Mouse (Mus musculus) embryonic fibroblast, embryonic 13.5 days (primary cell): ENCODE data around the gene Msx1. TPM values are rescaled to one million over a fixed set of nuclear protein-coding genes. Genes with fewer than 3 reads are reported as not detected.

Experiments
- H3K27ac ChIP-seq: 2 replicates; pipeline ENCODE4 v1.5.1; 2012; ENCODE audit warnings: low read length, control low read depth, inconsistent platforms; ENCODE audit not compliant: insufficient read depth
- H3K4me1 ChIP-seq: 2 replicates; pipeline ENCODE4 v1.6.1; 2011; ENCODE audit warnings: low read length; ENCODE audit not compliant: control insufficient read depth, insufficient read depth
- H3K4me3 ChIP-seq: 2 replicates; pipeline ENCODE4 v1.5.1; 2011; ENCODE audit warnings: mild to moderate bottlenecking, control low read depth, low read length; ENCODE audit not compliant: insufficient read depth
- CTCF ChIP-seq: IDR thresholded peaks from 2 replicates; pipeline ENCODE4 v1.5.1; 2011; ENCODE audit warnings: mild to moderate bottlenecking, control low read depth, low read length, moderate library complexity, borderline replicate concordance; ENCODE audit not compliant: insufficient read depth
- POLR2A ChIP-seq: IDR thresholded peaks from 2 replicates; pipeline ENCODE4 v1.6.1; 2011; ENCODE audit warnings: low read depth, mild to moderate bottlenecking, control low read depth, low read length, moderate library complexity
- polyA plus RNA-seq: library from polyadenylated mRNA; stranded (reverse); fragments of >200 nt; gene quantifications from 2 replicates; pipeline ENCODE4 v1.2.4, GENCODE M21; 2011; ENCODE audit warnings: low read depth; ENCODE audit not compliant: missing spikeins, insufficient read length

Gene Msx1
- polyA plus RNA-seq: 4.8 and 15.7 TPM in 2 replicates

DNA sequence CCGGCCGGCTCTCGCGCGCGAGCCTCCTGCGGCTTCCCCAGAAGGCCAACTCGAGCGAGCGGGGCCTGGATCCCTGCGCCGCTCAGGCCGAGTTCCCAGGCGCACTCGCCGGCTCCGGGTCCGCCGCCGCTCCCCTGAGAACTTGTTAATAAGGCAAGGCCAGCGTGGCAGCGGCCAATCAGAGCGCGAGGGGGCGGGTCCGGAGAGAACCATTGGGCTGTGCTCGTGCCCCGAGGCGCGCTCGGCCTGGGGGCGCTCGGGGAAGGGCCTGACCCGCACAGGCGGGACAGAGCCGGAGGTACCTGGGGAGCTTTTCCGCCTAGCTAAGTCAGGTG lies at the start of gene Msx1:
Gene Msx1, minus strand, starts transcription at position 123 of the 335 bp plus-strand sequence.
- Histone ChIP-seq H3K4me3 (peak within 1 kb of the TSS; percentile 48), H3K27ac (no peak within 1 kb of the TSS), H3K4me1 (no peaks in the 10 kb centered on the region)
- TF ChIP-seq POLR2A: peak; percentile 75
- no peak for TF ChIP-seq CTCF

DNA sequence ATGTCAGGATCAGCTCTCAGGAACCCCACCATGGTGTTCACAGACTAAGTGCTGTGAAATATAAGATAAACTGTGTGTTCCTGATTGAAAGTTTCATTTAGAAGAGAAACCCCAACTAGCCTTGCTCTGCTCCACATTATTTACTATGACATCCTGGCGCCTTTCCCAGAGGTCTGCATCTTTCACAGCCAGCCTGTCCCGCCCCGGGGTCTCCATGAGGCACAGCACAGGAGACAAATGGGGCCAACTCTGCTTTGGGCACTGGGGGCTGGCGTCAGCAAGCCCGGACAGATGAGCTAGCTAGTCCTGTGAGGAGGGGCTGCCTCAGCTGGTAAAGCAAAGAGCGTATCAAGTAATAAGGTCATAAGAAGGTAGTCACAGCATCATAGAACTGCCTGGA lies 41.1 kb upstream of the Msx1 start:
- Histone ChIP-seq H3K4me3 (no peak overlapping the region), H3K27ac (no peak overlapping the region), H3K4me1 (no peaks in the 10 kb centered on the region)
- no peak for TF ChIP-seq POLR2A
- TF ChIP-seq CTCF: no peak

DNA sequence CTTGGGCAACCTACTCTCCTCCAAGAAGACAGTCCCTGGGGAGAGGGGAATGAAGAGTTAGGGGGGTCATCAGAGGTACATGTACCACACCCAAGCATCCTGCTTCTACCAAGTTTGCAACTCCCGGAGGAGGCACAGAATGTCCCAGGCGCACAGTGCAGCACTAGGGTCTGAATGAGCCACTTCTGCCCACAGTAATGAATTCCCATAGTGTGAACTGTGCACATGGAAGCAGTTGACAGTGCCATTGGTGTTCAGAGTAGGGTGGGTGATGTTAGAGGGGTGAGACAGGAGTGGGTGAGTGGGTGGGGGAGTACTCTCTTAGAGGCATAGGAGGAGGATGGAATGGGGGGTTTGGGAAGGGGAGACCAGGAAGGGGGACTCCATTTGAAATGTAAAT lies 39.9 kb upstream of the Msx1 start:
- H3K4me3 ChIP-seq: no peak overlapping the region
- no peak overlapping the region for H3K27ac ChIP-seq
- H3K4me1 ChIP-seq: no peaks in the 10 kb centered on the region
- no peak for TF ChIP-seq POLR2A
- TF ChIP-seq CTCF: no peak

DNA sequence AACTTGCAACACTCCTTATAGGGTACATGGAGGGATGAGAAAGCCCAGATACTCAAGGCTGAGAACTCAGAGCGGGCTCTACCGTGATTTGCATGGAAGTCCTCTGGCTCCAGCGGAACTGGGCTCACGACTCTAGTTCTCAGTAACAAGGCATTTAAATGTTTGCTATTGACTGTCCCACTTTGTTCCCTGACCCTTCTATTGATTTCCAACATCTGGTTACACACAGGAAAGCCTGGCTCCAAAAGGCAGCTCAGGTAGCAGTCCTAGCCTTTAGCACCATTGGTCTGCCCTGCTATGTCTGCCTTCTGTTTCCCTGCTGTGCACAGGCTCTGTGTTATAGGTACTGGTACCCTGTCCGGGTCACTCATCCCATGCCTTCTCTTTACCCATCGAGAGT lies 36.5 kb upstream of the Msx1 start:
- no peak overlapping the region for H3K27ac ChIP-seq
- H3K4me3 ChIP-seq: no peak overlapping the region
- H3K4me1 ChIP-seq: no peaks in the 10 kb centered on the region
- no peak for TF ChIP-seq POLR2A
- TF ChIP-seq CTCF: no peak

DNA sequence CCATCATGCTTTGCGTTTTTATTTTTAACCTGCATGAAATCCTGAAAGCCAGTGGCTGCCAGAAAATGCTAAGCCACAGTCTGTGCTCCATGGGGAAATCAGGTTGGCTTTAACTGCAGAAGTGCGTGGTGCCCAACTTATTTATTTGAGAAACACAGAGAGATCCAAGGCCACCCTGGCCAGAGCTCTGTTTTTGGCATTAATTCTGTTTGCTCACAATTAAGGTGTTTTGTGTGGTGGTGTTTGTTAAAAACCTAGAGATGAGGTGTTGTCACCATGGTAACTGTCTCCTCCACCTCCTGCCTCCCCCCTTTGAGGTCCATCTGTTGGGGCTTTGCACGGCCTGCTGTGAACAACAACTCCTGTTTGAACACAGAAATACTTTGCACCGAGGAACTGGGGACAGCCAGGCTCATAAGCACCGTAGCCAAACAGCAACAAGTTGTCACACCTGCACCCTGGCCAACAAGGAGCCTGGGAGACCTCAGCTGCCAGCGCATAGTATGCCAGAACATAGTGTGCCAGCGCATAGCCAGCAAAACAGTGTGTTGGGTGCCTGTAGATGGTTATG lies 35.9 kb upstream of the Msx1 start:
- H3K27ac ChIP-seq: no peak overlapping the region
- H3K4me1 ChIP-seq: no peaks in the 10 kb centered on the region
- TF ChIP-seq POLR2A (no peak), CTCF (no peak)
- no peak overlapping the region for H3K4me3 ChIP-seq

DNA sequence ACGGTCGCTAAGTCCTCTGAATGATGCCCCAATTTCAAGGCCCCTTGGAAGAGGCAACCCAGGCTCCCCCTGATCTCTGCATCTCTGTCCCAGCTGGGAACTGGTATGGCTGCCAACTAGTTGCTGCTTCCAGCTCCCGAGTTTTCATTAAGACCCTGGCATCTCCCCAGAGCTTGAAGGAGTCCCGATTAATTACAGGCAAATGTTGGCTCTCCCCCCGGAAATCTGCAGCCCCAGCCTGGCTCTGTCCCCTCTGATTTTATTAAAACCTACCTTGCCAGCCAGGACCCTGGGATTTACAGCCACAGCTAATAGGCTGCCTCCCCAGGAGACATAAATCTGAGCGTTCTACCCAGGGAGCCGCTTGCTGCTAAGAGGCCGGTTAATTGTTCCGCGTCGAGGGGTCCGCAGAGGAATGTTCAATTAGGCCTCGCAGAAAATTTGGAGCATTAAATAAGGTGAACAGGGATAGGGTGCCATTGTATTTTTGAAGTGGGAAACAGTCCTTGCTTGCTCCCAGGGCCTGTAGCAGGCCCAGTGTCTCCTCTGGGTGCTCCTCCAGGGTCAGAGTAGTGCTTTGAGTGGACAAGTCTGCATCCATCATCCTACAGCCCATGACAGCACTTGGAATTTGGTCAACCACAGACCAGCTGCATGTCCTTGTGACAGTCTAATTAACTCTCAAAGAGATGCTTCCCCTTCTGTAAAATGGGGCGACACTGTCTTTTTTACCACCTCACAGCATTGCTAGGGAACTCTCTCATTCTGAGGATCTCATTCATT lies 33.6 kb upstream of the Msx1 start:
- no peak overlapping the region for H3K4me3 ChIP-seq
- H3K27ac ChIP-seq: no peak overlapping the region
- TF ChIP-seq POLR2A (no peak), CTCF (no peak)
- no peaks in the 10 kb centered on the region for H3K4me1 ChIP-seq

DNA sequence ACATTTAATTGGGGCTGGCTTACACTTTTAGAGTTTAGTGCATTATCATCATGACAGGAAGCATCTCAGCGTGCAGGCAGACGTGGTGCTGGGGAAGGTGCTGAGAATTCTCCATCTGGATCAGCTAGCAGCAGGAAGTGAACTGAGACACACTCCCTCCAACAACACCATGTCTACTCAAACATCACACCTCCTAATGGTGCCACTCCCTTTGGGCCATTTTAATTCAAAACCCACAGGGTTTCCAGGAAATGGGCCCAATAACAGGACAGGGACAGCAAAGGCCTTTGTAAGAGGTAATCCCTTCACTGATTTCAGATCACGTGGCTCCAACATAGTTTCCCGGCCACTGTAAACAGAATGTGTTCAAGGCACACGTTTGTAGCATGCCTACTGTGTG lies 31.7 kb upstream of the Msx1 start:
- H3K4me1 ChIP-seq: no peaks in the 10 kb centered on the region
- H3K27ac ChIP-seq: no peak overlapping the region
- TF ChIP-seq POLR2A: no peak
- no peak overlapping the region for H3K4me3 ChIP-seq

DNA sequence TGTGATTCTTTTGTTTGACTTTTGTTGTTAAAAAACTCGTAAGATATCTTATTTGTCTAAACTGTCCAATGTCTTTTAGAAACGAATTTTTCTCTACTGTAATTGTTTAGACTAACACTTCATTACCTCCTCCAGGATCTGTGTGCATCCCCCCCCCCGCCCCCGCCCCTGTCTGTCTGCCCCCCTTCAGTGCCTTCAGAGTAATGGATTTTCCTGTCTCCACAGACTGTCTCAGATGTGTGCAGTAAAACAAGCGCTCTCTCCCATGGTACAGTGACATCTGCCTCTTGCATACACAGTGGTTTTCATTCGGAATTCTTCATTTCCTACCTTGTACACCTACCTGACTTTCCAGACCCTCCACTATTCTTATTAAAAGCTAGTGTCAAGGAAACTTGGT lies 29.9 kb upstream of the Msx1 start:
- H3K27ac ChIP-seq: no peak overlapping the region
- TF ChIP-seq CTCF (no peak), POLR2A (no peak)
- no peak overlapping the region for H3K4me3 ChIP-seq
- no peaks in the 10 kb centered on the region for H3K4me1 ChIP-seq

DNA sequence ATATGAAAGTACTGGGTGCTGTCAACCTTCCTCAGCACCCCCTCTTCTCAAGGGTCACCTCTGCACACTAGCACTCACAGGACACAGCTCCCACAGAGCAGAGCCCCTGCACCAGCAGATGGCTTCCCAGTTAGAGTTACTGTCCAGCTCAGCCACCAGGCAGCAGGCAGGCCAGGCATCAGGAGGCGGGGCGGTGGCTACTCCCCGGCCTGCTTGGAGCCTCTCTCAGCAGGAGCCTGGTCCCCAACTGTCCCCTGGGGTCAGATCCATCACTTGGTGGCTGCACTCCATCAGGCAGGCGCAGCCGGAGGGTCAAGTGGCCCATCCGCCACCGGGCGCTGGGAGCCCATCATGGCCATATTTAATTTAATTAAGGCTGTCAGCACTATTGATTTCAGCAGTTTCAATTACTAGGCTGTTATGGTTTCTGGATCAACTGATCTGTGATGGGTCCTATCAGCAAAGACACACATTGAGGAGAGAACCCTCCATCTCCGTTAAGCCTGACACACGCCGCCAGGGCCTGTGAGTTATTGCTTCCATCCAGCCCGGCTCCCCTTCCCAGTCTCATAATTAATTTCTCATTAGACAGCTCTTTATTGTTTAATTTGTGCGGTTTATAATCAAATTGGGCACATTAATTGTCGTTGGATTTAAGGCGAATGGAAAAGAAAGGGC lies 27.1 kb upstream of the Msx1 start:
- TF ChIP-seq POLR2A (no peak), CTCF (no peak)
- Histone ChIP-seq H3K4me1 (no peaks in the 10 kb centered on the region), H3K27ac (no peak overlapping the region), H3K4me3 (no peak overlapping the region)

DNA sequence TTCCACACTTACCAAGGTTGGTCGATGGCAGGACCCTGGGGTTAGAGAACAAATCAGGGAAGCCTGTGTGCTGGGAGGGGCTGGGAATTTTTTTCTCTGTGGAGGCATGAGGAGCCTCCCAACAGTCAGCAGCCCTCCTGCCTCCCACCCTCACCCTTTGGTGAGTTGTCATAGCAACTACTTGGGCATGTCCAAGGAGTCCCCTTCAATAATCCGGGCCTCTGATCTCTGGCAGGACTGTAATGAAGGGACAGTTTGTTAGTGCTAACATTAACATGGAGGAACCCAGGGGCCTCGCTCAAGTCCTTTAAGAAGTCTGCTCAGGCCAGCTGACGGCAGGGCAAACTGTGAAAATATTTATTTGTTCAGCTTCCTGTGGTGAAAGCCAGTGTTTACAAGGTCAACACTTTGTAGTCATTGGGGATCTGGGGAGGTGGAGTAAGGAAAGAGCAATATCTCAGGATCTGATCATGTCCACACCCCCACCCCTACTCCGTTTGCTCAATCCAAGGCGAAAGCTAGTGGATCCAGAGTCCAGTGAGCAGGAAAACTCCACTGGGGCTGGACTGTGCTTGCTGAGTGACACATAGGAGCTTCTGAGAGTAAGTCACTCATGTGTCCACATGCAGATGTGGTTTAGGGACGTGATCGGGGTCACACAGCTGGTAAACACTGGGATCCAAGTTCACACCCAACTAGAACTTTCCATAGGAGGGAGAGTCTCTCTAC lies 24.8 kb upstream of the Msx1 start:
- H3K4me3 ChIP-seq: no peak overlapping the region

More for the DNA sequence above, 24.8 kb upstream of the Msx1 start:
- TF ChIP-seq POLR2A (no peak), CTCF (no peak)
- no peaks in the 10 kb centered on the region for H3K4me1 ChIP-seq
- no peak overlapping the region for H3K27ac ChIP-seq
